Mouse (Mus musculus) liver, postnatal 0 days (tissue): ENCODE measurements around the gene Mapkap1.

Source experiments
- CTCF ChIP-seq: sonication (generic); IDR thresholded peaks from 2 replicates; pipeline ENCODE4 v1.5.1; 2016; ENCODE audit warnings: antibody characterized with exemption, low read depth
- EP300 ChIP-seq: IDR thresholded peaks from 2 replicates; pipeline ENCODE4 v1.6.1; 2016; ENCODE audit warnings: antibody characterized with exemption, low read depth, mild to moderate bottlenecking

- TF ChIP-seq CTCF (no peak), EP300 (no peak)
These were observed 159.6 kb downstream of the Mapkap1 start for GRCm38 (mm10) chr2:34566146-34566545.
